Mouse (Mus musculus): ENCODE measurements around the gene Fam208b. TPM values are rescaled to one million over a fixed set of nuclear protein-coding genes. Genes with fewer than 3 reads are reported as not detected.

The Fam208b gene
- total and polyA plus RNA-seq, 3 experiments: 2.5 to 13.1 (median 12.8) TPM

DNA sequence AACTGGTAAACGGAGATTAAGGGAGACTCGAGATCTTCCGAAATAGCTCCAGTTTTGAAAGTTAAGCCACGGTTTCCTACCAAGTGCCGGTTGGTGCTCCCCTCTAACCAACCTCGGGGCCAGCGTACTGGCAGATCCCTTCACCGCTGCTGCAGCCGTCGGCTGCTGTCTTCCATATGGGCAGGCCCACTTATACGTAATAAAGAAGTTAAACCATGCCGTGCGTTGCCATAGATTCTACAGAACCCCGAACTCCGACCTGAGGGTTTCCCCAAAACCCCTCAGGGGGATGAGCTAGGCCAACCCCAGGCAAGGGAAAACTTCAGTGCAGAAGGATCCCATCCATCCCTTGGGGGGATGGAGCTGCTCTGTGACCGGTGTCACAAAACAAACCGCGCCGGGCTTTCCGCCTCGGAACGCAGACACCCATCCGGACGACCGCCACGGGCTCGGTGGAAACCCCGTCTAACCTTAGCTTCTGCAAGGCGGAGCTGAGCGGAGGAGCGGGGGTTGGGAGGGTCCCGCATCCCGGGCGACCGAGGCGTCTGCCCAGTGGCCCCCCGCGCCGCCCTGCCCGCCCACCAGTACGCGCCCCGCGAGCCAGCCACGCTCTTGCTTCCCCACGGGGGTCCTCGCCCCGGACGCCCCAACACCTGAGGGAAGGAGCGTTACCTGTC, 652 bp downstream of the Fam208b start:
- Histone ChIP-seq H3K27me3 (ENCODE audit: control insufficient read depth, insufficient read depth, low read length) (0 out of 2 replicates have a peak, but pooled peaks cover 2% of the 10 kb centered on the region), H3K4me1 (ENCODE audit: control insufficient read depth, insufficient read depth, low read length) (peaks cover 4% of the 10 kb centered on the region), H3K4me3 (peak overlapping the region; percentile 82), H3K79me2 (replicated peaks; ENCODE audit: control insufficient read depth, insufficient read depth, low read length) (no peaks in the 10 kb centered on the region), H3K36me3 (ENCODE audit: control insufficient read depth, insufficient read depth, low read length) (no peaks in the 10 kb centered on the region), H3K9ac (ENCODE audit: low read depth, low read length) (peak overlapping the region; percentile 81), H3K27ac (peak overlapping the region; percentile 86)
- no peak for TF ChIP-seq EP300 (IDR thresholded peaks at IDR 0.05; ENCODE audit: insufficient read depth, low read depth, low read length)
- no peak for TF ChIP-seq CTCF (IDR thresholded peaks at IDR 0.05)
- TF ChIP-seq POLR2A (IDR thresholded peaks at IDR 0.05; ENCODE audit: insufficient read depth, low read depth, low read length): no peak
- peak in 1 of 2 experiments; percentile 50 for DNase-seq
- intact Hi-C loops (cut with DNase I): loop anchor here (2.0 kb wide), 2 partner anchors 25 to 69 kb away; partner anchors contain the start of gene Asb13
- under 1% methylated on average over 50 of the region's 50 CpGs for WGBS

DNA sequence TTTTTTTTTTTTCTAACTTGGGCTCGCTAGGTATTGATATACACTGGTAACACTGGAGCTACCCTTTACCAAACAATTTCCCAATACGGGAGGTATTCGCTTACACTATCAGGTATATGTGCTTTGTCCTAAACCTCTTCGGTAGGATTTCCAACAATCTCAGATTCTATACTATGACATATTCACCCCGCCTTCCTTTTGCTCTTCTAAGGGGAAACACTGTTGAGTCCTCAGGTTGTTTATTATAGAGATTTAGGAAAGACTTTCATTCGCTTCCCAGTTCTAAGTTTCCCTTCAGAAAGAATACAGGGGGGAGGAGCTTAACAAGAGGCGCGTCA, 1.2 kb downstream of the Fam208b start:
- Histone ChIP-seq H3K79me2 (replicated peaks; ENCODE audit: control insufficient read depth, insufficient read depth, low read length) (no peaks in the 10 kb centered on the region), H3K4me3 (peak overlapping the region; percentile 82), H3K9ac (ENCODE audit: low read depth, low read length) (peak overlapping the region; percentile 81), H3K4me1 (ENCODE audit: control insufficient read depth, insufficient read depth, low read length) (peaks cover 4% of the 10 kb centered on the region), H3K27ac (peak overlapping the region; percentile 86), H3K27me3 (ENCODE audit: control insufficient read depth, insufficient read depth, low read length) (0 out of 2 replicates have a peak, but pooled peaks cover 1% of the 10 kb centered on the region), H3K36me3 (ENCODE audit: control insufficient read depth, insufficient read depth, low read length) (no peaks in the 10 kb centered on the region)
- TF ChIP-seq POLR2A (IDR thresholded peaks at IDR 0.05; ENCODE audit: insufficient read depth, low read depth, low read length): no peak
- TF ChIP-seq EP300 (IDR thresholded peaks at IDR 0.05; ENCODE audit: insufficient read depth, low read depth, low read length): no peak
- TF ChIP-seq CTCF (IDR thresholded peaks at IDR 0.05): no peak
- intact Hi-C loops (cut with DNase I): loop anchor here (2.0 kb wide), 2 partner anchors 25 to 69 kb away; partner anchors contain the start of gene Asb13
- no peak for DNase-seq
- 10% methylated on average over 8 of the region's 8 CpGs for WGBS

DNA sequence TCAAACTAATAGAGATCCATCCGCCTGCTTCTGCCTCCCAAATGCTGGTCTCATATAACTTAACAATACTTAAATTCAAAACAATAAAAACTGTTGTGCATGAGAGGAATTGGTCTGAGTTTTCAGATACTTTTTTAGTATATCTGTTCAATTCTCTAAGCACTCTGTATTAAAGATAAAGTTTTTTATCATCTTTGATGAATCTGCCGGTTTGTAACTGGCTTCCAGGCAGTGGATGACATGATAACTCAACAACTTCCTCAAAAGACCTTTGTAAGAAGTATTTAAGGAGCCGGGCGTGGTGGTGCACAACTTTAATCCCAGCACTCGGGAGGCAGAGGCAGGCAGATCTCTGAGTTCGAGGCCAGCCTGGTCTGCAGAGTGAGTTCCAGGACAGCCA, 14.7 kb downstream of the Fam208b start:
- Histone ChIP-seq H3K27me3 (ENCODE audit: control insufficient read depth, insufficient read depth, low read length) (no peaks in the 10 kb centered on the region), H3K36me3 (ENCODE audit: control insufficient read depth, insufficient read depth, low read length) (no peaks in the 10 kb centered on the region; the same call in 1 of the 2 replicates), H3K4me1 (ENCODE audit: control insufficient read depth, insufficient read depth, low read length) (no peaks in the 10 kb centered on the region), H3K27ac (no peak overlapping the region), H3K79me2 (replicated peaks; ENCODE audit: control insufficient read depth, insufficient read depth, low read length) (0 out of 2 replicates have a peak, but pooled peaks cover 1% of the 10 kb centered on the region), H3K4me3 (no peak overlapping the region), H3K9ac (ENCODE audit: low read depth, low read length) (no peak overlapping the region)
- intact Hi-C loops (cut with DNase I): loop anchor here (10.0 kb wide), 1 partner anchor 191 kb away; no protein-coding TSS in a partner anchor
- DNase-seq: no peak
- no peak for TF ChIP-seq CTCF (IDR thresholded peaks at IDR 0.05)
- TF ChIP-seq POLR2A (IDR thresholded peaks at IDR 0.05; ENCODE audit: insufficient read depth, low read depth, low read length): no peak
- no peak for TF ChIP-seq EP300 (IDR thresholded peaks at IDR 0.05; ENCODE audit: insufficient read depth, low read depth, low read length)
- 89% methylated on average over 6 of the region's 6 CpGs for WGBS

DNA sequence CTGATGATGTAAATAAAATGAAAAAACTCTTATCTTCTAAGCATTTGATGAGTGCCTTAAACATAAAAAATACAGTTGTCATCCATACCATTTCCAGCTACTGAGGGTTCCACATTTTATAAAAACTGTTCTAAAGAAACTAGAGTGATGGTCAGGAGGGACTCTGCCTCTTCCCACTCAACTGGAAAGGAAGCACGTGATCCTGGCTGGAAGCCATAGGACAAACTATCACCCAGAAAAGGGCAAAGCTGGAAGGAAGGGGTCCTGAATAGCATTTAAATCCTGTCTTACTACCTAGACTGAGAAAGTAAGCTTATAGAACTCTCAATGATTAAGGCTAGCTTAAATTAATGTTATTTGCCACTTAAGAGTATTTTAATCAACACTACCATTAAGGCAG, 16.6 kb downstream of the Fam208b start:
- intact Hi-C loops (cut with DNase I): loop anchor here (10.0 kb wide), 1 partner anchor 190 kb away; no protein-coding TSS in a partner anchor
- no peak overlapping the region for H3K9ac ChIP-seq (ENCODE audit: low read depth, low read length)

DNA sequence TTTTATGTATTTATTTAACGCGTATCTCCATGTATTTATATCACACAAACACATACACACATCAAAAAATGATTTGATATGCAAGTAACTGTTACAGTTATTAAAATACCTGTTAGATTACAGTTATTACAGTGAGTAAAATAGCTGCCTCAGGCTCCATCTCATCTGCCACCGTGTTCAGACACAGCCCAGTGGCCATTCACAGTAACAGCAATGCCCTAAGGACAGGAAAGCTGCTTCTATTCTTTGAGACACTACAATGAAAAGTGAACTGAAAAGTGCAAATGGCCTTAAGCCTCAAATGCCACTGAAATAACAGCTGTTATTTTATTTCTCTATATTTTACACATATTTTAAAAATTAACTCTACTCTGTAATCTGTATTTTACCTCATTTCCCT, 20.1 kb downstream of the Fam208b start:
- no peaks in the 10 kb centered on the region; the same call in 1 of the 2 replicates for H3K36me3 ChIP-seq (ENCODE audit: control insufficient read depth, insufficient read depth, low read length)
- H3K27ac ChIP-seq: no peak overlapping the region
- intact Hi-C loops (cut with DNase I): loop anchor here (10.0 kb wide), 1 partner anchor 186 kb away; no protein-coding TSS in a partner anchor
- 84% methylated on average over 3 of the region's 3 CpGs for WGBS
- no peaks in the 10 kb centered on the region for H3K4me1 ChIP-seq (ENCODE audit: control insufficient read depth, insufficient read depth, low read length)
- DNase-seq: no peak
- H3K4me3 ChIP-seq: no peak overlapping the region
- H3K27me3 ChIP-seq (ENCODE audit: control insufficient read depth, insufficient read depth, low read length): no peaks in the 10 kb centered on the region
- TF ChIP-seq POLR2A (IDR thresholded peaks at IDR 0.05; ENCODE audit: insufficient read depth, low read depth, low read length) (no peak), CTCF (IDR thresholded peaks at IDR 0.05) (peak; percentile 51), EP300 (IDR thresholded peaks at IDR 0.05; ENCODE audit: insufficient read depth, low read depth, low read length) (no peak)
- 0 out of 2 replicates have a peak, but pooled peaks cover 1% of the 10 kb centered on the region for H3K79me2 ChIP-seq (replicated peaks; ENCODE audit: control insufficient read depth, insufficient read depth, low read length)
- no peak overlapping the region for H3K9ac ChIP-seq (ENCODE audit: low read depth, low read length)

More for the DNA sequence above, 16.6 kb downstream of the Fam208b start:
- TF ChIP-seq EP300 (IDR thresholded peaks at IDR 0.05; ENCODE audit: insufficient read depth, low read depth, low read length): no peak
- no peak for TF ChIP-seq CTCF (IDR thresholded peaks at IDR 0.05)
- TF ChIP-seq POLR2A (IDR thresholded peaks at IDR 0.05; ENCODE audit: insufficient read depth, low read depth, low read length): no peak
- Histone ChIP-seq H3K27ac (no peak overlapping the region), H3K4me1 (ENCODE audit: control insufficient read depth, insufficient read depth, low read length) (no peaks in the 10 kb centered on the region), H3K27me3 (ENCODE audit: control insufficient read depth, insufficient read depth, low read length) (no peaks in the 10 kb centered on the region), H3K36me3 (ENCODE audit: control insufficient read depth, insufficient read depth, low read length) (no peaks in the 10 kb centered on the region; the same call in 1 of the 2 replicates), H3K79me2 (replicated peaks; ENCODE audit: control insufficient read depth, insufficient read depth, low read length) (0 out of 2 replicates have a peak, but pooled peaks cover 1% of the 10 kb centered on the region), H3K4me3 (no peak overlapping the region)
- WGBS: 46% methylated on average over 1 of the region's 1 CpGs
- no peak for DNase-seq

DNA sequence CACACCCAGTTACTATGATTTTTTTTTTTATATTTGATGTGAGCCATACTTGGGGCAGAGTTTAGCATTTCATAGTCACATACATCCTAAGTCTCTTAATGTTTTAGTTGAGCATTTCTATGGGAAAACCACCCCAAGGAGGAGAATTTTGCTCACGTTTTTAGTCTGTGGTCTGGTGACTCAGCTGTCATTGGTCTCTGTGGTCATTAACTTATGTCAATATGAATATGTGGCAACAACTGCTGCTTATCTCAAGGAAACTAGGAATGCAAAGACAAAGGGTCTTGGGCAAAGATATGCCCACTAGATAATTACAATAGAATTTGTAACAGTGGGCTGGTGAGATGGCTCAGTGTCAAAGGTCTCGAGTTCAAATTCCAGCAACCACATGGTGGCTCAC, 47.0 kb downstream of the Fam208b start:
- H3K36me3 ChIP-seq (ENCODE audit: control insufficient read depth, insufficient read depth, low read length): peaks cover 18% of the 10 kb centered on the region
- intact Hi-C loops (cut with DNase I): no loop called here
- WGBS: 80% methylated on average over 2 of the region's 2 CpGs

More for the DNA sequence above, 47.0 kb downstream of the Fam208b start:
- no peaks in the 10 kb centered on the region for H3K79me2 ChIP-seq (replicated peaks; ENCODE audit: control insufficient read depth, insufficient read depth, low read length)
- H3K4me3 ChIP-seq: no peak overlapping the region
- H3K9ac ChIP-seq (ENCODE audit: low read depth, low read length): no peak overlapping the region
- no peak for DNase-seq
- H3K4me1 ChIP-seq (ENCODE audit: control insufficient read depth, insufficient read depth, low read length): no peaks in the 10 kb centered on the region; the same call in 1 of the 2 replicates
- H3K27me3 ChIP-seq (ENCODE audit: control insufficient read depth, insufficient read depth, low read length): no peaks in the 10 kb centered on the region
- no peak overlapping the region for H3K27ac ChIP-seq
- no peak for TF ChIP-seq POLR2A (IDR thresholded peaks at IDR 0.05; ENCODE audit: insufficient read depth, low read depth, low read length)
- no peak for TF ChIP-seq EP300 (IDR thresholded peaks at IDR 0.05; ENCODE audit: insufficient read depth, low read depth, low read length)
- TF ChIP-seq CTCF (IDR thresholded peaks at IDR 0.05): no peak
